Mouse (Mus musculus) hindbrain, embryonic 14.5 days (tissue): ENCODE results near the gene Ahnak. TPM values are rescaled to one million over a fixed set of nuclear protein-coding genes. Genes with fewer than 3 reads are reported as not detected.

Experiments
- ATAC-seq: fragments of 200-750 bp; cut with Nextera tagmentation; 2 replicates; pipeline ENCODE4 v1.8.0; 2017; ENCODE audit warnings: moderate number of reproducible peaks, mild to moderate bottlenecking, moderate TSS enrichment, moderate library complexity; ENCODE audit not compliant: low FRiP score
- DNase-seq: peaks from one replicate; pipeline ENCODE4 v3.0.0-alpha.2; 2015; ENCODE audit warnings: low spot score
- H3K27ac ChIP-seq: fragments of 300-500 bp; sonication (generic); 2 replicates; pipeline ENCODE4 v1.5.1; 2014; ENCODE audit warnings: mild to moderate bottlenecking, moderate library complexity
- H3K27me3 ChIP-seq: fragments of 300-500 bp; sonication (generic); 2 replicates; pipeline ENCODE4 v1.6.1; 2014; ENCODE audit warnings: mild to moderate bottlenecking, low read length, mixed read lengths; ENCODE audit not compliant: control insufficient read depth, insufficient read depth
- H3K36me3 ChIP-seq: fragments of 300-500 bp; sonication (generic); replicated peaks from 2 replicates; pipeline ENCODE4 v1.6.1; 2014; ENCODE audit not compliant: control insufficient read depth, insufficient read depth
- H3K4me1 ChIP-seq: fragments of 300-500 bp; sonication (generic); replicated peaks from 2 replicates; pipeline ENCODE4 v1.6.1; 2014; ENCODE audit warnings: antibody characterized with exemption, low read length, mixed read lengths; ENCODE audit not compliant: control insufficient read depth, insufficient read depth
- H3K4me2 ChIP-seq: fragments of 300-500 bp; sonication (generic); replicated peaks from 2 replicates; pipeline ENCODE4 v1.6.1; 2014; ENCODE audit warnings: mild to moderate bottlenecking, moderate library complexity
- H3K4me3 ChIP-seq: fragments of 300-500 bp; sonication (generic); replicated peaks from 2 replicates; pipeline ENCODE4 v1.5.1; 2014; ENCODE audit warnings: mild to moderate bottlenecking, low read length
- H3K9ac ChIP-seq: fragments of 300-500 bp; sonication (generic); 2 replicates; pipeline ENCODE4 v1.6.1; 2014
- H3K9me3 ChIP-seq: fragments of 300-500 bp; sonication (generic); 2 replicates; pipeline ENCODE4 v1.6.1; 2016; ENCODE audit warnings: low read length; ENCODE audit not compliant: control insufficient read depth
- WGBS: fragments of 180-500 bp; shearing (Covaris S2); extraction: QIAGEN DNeasy Blood & Tissue Kit; methylation state at CpG from one replicate; pipeline ENCODE4 v1.1.7; 2014; 5-methylcytosine and 5-hydroxymethylcytosine counted together
- polyA plus RNA-seq: library from polyadenylated mRNA; unstranded; fragments of >200 nt; fragmentation: Nextera tagmentation; extraction: Ambion mirVana; gene quantifications from 2 replicates; pipeline ENCODE4 v1.2.1, GENCODE M21; 2014

Gene Ahnak
- polyA plus RNA-seq, result 4.5 and 4.9 TPM in 2 replicates

DNA sequence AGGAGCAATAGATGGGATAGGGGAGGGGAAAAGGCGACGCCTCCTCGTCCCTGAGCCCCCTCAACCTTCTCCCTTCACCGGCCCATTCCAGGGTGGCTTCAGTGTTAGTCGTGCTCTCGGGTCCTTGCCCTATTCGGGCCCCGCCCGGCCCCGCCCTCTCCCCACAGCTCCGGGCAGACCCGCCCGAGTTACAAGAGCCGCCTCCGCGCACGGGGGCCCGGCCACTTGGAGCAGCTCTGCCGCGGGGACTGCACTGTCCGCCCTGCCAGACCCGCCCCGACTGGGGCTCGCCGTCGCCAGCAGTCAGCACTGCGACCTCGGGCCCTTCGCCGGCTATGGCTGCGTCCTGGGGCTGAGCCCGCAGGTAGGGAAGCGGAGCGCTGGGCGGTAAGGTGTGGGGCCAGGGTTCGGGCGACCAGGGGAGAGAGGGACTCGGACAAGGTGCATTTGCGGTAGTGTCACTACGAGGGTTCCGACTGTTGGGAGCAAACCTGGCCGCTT is at the start of gene Ahnak:
Ahnak (plus strand) TSS at position 219 of the 501 bp plus-strand sequence.
- Histone ChIP-seq H3K27ac (peak within 1 kb of the TSS; percentile 63), H3K4me1 (peaks cover 40% of the 10 kb centered on the region), H3K4me3 (peak within 1 kb of the TSS; percentile 43), H3K27me3 (peaks cover 43% of the 10 kb centered on the region), H3K9ac (peak within 1 kb of the TSS; percentile 60), H3K9me3 (no peaks in the 10 kb centered on the region), H3K4me2 (peak within 1 kb of the TSS; percentile 67), H3K36me3 (no peaks in the 10 kb centered on the region)
- under 1% methylated on average over 37 of the region's 42 CpGs for WGBS
- DNase-seq (no peak), ATAC-seq (peak; percentile 24)

DNA sequence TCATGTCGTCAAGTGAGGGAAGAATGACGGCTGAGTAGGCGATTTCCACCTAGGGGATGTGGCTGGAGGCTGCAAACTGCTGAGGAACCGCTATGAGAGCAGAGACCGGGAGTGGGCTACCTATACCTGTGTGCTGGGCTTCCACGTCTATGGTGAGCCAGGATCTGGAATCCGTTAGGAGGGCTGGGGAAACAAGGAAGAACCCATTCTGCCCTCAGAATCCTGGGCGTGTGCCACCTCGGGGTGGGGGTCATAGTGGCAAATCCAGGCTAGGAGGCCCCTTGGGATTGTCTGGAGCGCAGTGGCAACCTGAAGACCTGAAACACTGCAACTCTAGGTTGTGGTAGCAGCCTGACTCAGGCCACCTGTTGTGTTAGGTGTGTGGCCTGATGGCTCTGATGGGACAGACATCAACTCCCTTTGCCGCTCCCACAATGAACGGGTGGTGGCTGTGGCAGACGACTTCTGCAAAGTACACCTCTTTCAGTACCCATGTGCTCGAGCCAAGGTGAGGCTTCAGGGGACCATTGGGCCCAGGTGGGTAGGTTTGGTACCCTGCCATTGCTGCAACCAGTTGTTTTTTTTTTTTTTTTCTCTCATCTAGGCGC is 48.5 kb upstream of the Ahnak start:
- no peak for DNase-seq
- Histone ChIP-seq H3K4me1 (peaks cover 30% of the 10 kb centered on the region), H3K36me3 (peaks cover 41% of the 10 kb centered on the region), H3K27me3 (no peaks in the 10 kb centered on the region), H3K9me3 (no peaks in the 10 kb centered on the region), H3K27ac (no peak overlapping the region), H3K4me3 (peak overlapping the region; percentile 93; the same call in 1 of the 2 replicates), H3K4me2 (peak overlapping the region; percentile 74), H3K9ac (peak overlapping the region; percentile 49)
- WGBS, result 80% methylated on average over 15 of the region's 15 CpGs
- no peak for ATAC-seq

DNA sequence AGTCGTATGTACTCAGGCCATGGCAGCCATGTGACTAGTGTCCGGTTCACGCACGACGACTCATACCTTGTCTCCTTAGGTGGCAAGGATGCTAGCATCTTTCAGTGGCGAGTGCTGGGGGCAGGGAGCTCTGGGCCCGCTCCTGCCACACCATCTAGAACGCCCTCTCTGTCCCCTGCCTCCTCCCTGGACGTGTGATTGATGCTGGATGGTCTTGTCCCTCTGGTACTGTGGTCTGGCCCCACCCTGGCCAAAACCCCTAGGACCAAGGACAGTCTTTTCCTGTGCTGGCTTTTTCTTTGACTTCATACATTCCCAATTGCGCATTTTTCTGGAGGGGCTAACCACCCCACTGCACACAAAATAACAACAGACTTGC is 48.0 kb upstream of the Ahnak start:
- H3K36me3 ChIP-seq, result peaks cover 46% of the 10 kb centered on the region

DNA sequence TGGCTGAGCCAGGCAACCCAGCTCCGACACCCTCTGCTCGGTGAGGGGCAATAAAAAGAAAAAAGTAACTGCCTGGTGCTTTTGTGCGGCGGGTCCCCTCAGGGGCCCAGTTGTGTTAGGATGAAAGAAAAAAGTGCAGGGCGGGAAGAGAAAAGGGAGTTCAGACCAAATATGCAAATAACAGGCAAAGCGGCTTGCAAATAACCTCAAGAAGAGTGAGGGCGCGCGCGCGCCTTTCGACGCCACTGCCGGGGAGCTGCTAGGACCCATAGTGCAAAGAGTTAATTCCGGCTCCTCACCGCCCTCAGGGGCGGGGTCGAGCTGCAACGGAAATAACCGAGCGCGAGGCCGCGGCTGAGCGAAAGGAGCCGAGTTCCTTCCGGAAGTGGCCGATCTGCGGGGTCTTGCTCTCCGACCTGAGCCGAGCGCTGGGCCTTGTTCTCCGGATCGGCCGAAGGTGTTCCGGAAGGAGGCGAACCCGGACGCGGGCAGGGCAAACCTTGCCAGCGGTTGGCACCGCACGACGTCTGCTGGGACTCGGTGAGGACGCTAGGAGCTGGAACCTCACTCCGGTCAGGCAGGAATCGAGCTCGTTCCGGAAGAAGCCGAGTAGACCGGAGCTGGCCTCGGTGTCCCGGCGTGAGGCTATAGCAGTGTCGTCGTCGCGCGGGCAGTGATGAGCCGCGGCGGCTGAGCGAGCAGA is 47.4 kb upstream of the Ahnak start, which contains the start of gene Mta2:
Mta2 (plus strand) TSS at position 361 of the 703 bp plus-strand sequence.
- DNase-seq (peak; percentile 98), ATAC-seq (peak; percentile 96)
- peaks cover 48% of the 10 kb centered on the region for H3K36me3 ChIP-seq
- H3K27ac ChIP-seq, result peak within 1 kb of the TSS; percentile 95
- no peaks in the 10 kb centered on the region for H3K9me3 ChIP-seq
- H3K4me2 ChIP-seq, result peak within 1 kb of the TSS; percentile 74
- peaks cover 30% of the 10 kb centered on the region for H3K4me1 ChIP-seq
- under 1% methylated on average over 64 of the region's 64 CpGs for WGBS
- H3K4me3 ChIP-seq, result peak within 1 kb of the TSS; percentile 93
- no peaks in the 10 kb centered on the region for H3K27me3 ChIP-seq
- H3K9ac ChIP-seq, result peak within 1 kb of the TSS; percentile 96

More for the DNA sequence above, 48.0 kb upstream of the Ahnak start:
- Histone ChIP-seq H3K9ac (peak overlapping the region; percentile 49), H3K4me3 (peak overlapping the region; percentile 93), H3K4me1 (peaks cover 30% of the 10 kb centered on the region), H3K9me3 (no peaks in the 10 kb centered on the region), H3K4me2 (peak overlapping the region; percentile 74), H3K27ac (peak overlapping the region; percentile 70), H3K27me3 (no peaks in the 10 kb centered on the region)
- ATAC-seq, result peak; percentile 31
- no peak for DNase-seq
- WGBS, result 28% methylated on average over 10 of the region's 10 CpGs

DNA sequence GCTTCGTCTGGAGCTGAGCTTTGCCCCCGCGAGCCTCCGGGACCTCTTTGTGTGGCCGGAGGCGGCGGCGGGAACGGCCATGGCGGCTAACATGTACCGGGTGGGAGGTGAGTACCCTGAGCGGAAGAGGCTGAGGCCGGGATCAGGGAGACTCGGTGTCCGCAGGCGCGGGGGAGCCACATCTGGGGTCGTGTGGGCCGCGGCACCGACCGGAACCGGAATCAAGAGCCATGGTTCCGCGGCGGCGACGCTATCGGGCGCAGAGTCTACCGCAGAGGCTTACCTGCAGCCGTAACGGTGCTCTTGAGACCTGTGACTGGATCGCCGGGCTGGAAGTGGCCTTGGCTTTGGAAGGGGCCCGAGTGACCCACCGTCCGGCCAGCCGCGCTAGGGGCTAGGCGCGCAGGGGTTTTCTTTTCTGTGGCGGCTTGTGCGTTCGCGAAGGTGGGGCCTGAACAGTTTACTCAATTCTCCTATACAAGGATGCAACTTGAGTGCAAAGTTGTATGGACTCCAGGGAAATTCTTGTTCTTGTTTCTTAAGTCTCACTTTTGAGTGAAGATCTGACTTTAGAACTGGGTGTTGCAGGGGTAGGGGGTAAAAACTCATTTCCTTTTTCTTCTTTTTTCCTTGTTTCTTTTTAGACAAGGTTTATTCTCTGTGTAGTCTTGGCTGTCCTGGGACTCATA is 46.7 kb upstream of the Ahnak start:
- Histone ChIP-seq H3K4me2 (peak overlapping the region; percentile 74), H3K9me3 (no peaks in the 10 kb centered on the region), H3K4me1 (peaks cover 30% of the 10 kb centered on the region), H3K4me3 (peak overlapping the region; percentile 93), H3K27ac (peak overlapping the region; percentile 95), H3K36me3 (peaks cover 48% of the 10 kb centered on the region), H3K27me3 (no peaks in the 10 kb centered on the region), H3K9ac (peak overlapping the region; percentile 96)
- ATAC-seq (peak; percentile 61), DNase-seq (no peak)
- under 1% methylated on average over 46 of the region's 46 CpGs for WGBS

DNA sequence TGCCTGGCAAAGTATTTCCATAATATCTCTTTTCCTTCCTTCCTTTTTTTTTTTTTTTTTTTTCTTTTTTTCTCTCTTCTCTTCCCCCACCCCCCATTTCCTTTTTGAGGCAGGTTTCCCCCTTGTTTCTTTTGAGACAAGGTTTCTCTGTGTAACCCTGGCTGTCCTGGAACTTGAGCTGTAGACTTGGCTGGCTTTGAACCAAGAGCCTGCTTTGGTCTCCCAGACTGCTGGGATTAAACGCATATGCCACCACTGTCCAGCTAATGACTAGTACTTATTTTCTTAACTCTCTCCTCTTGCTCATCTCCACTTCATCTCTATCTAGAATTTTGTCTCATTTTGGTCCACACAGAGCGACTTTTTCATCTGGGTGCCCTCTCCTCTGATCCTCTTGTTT is 46.0 kb upstream of the Ahnak start:
- ATAC-seq (no peak), DNase-seq (no peak)
- Histone ChIP-seq H3K4me1 (peaks cover 30% of the 10 kb centered on the region), H3K9me3 (no peaks in the 10 kb centered on the region), H3K9ac (peak overlapping the region; percentile 96), H3K4me2 (peak overlapping the region; percentile 74), H3K27ac (no peak overlapping the region), H3K27me3 (no peaks in the 10 kb centered on the region), H3K4me3 (peak overlapping the region; percentile 93), H3K36me3 (peaks cover 51% of the 10 kb centered on the region)
- WGBS, result 68% methylated on average over 2 of the region's 2 CpGs

DNA sequence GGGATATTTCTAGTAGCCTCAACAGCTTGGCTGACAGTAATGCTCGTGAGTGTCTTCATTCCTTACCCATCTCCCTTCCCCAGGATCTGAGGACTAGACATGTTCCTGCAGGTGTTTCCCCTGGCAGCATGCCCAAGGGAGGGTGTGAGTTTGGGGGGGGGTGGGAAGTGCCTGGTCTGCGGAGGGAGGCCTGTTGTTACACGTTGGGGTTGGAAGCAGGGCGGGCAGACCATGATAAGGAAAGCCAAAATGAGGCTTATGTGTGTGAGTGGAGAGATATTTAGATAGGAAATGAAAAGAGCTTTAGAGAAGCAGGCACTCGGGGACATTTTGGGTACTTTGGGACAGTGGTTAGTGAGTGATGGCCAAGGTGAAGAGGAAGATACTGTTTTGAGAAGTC is 45.0 kb upstream of the Ahnak start:
- peaks cover 57% of the 10 kb centered on the region for H3K36me3 ChIP-seq
- peak overlapping the region; percentile 2; the same call in 1 of the 2 replicates for H3K4me3 ChIP-seq
- peak overlapping the region; percentile 96; the same call in 1 of the 2 replicates for H3K9ac ChIP-seq
- no peak overlapping the region for H3K27ac ChIP-seq
- DNase-seq (no peak), ATAC-seq (no peak)
- H3K9me3 ChIP-seq, result no peaks in the 10 kb centered on the region
- 69% methylated on average over 5 of the region's 5 CpGs for WGBS
- H3K4me1 ChIP-seq, result peaks cover 30% of the 10 kb centered on the region
- peak overlapping the region; percentile 74 for H3K4me2 ChIP-seq
- H3K27me3 ChIP-seq, result no peaks in the 10 kb centered on the region

DNA sequence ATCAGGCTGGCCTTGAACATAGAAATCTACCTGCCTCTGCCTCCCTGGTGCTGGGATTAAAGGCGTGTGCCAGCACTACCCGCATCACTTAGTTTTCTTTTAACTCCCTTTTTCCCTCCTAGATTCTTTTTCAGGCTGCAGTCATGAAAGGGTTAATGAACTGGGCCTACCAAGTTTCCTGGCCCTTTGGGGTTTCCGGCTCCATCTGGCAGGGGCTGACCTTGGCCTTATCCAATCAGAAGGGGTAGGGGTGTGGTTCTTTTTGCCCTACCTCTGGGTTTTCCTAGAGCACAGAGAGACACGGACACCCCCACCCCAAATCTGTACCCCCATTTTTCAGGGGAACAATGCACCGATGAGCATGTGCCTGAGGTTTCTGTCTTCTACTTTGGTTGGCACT is 44.3 kb upstream of the Ahnak start:
- 41% methylated on average over 5 of the region's 5 CpGs for WGBS
- Histone ChIP-seq H3K4me1 (peaks cover 30% of the 10 kb centered on the region), H3K9ac (peak overlapping the region; percentile 96; the same call in 1 of the 2 replicates), H3K36me3 (peaks cover 62% of the 10 kb centered on the region), H3K27me3 (no peaks in the 10 kb centered on the region), H3K4me2 (peak overlapping the region; percentile 74), H3K4me3 (no peak overlapping the region), H3K9me3 (no peaks in the 10 kb centered on the region), H3K27ac (no peak overlapping the region; the same call in 1 of the 2 replicates)
- ATAC-seq, result no peak
- peak; percentile 72 for DNase-seq

DNA sequence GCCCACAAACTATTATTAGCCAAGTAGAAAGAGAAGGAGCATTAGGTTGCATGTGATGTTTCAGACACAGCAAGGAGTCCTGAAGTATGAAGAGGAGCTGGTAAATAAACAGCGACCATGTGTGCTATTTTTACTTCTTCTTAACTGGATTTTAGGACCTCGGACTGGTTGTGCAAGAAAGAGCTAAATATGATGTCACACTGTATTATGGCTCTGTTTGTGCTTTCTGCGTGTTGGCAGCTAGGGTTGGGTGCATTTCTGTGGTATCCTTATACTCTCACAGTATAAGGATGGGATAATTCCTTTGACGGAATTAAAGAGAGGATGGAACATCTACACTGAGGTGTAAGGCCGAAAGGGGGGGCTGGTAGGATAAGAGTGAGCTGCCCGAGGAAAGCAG is 43.8 kb upstream of the Ahnak start:
- Histone ChIP-seq H3K4me1 (peaks cover 30% of the 10 kb centered on the region), H3K9ac (peak overlapping the region; percentile 96; the same call in 1 of the 2 replicates), H3K27me3 (no peaks in the 10 kb centered on the region), H3K4me3 (no peak overlapping the region), H3K36me3 (peaks cover 67% of the 10 kb centered on the region), H3K27ac (no peak overlapping the region; the same call in 1 of the 2 replicates), H3K9me3 (no peaks in the 10 kb centered on the region), H3K4me2 (peak overlapping the region; percentile 74)
- 77% methylated on average over 6 of the region's 6 CpGs for WGBS
- ATAC-seq (no peak), DNase-seq (no peak)
